Mouse (Mus musculus): Measurements from ENCODE around the gene Pnpla5.

The Pnpla5 gene

GRCm38 (mm10) chr15:84065701-84066100 is 57.3 kb downstream of the Pnpla5 start:
- no peak for DNase-seq (ENCODE audit: low spot score)

GRCm38 (mm10) chr15:84065140-84065539 is 57.8 kb downstream of the Pnpla5 start, which contains the start of gene Efcab6:
Efcab6 (minus strand) TSS chr15:84065379.
- peak; percentile 71 for DNase-seq (ENCODE audit: low spot score)

Measured in embryo, embryonic 10 days (tissue).